Mouse (Mus musculus): ENCODE data around the gene Taar9. TPM values are rescaled to one million over a fixed set of nuclear protein-coding genes. Genes with fewer than 3 reads are reported as not detected.
A peak's percentile ranks its signal among the peaks of the same experiment; 100 is the strongest.

Taar9 gene
- polyA plus RNA-seq, 1 experiment = not detected

GRCm38 (mm10) chr10:24134071-24134645, 24.8 kb upstream of the Taar9 start:
- TF ChIP-seq EP300 (IDR thresholded peaks at IDR 0.05; ENCODE audit: insufficient read depth, low read depth, low read length) = no peak
- TF ChIP-seq POLR2A (IDR thresholded peaks at IDR 0.05; ENCODE audit: insufficient read depth, low read length) = no peak
- TF ChIP-seq CTCF (IDR thresholded peaks at IDR 0.05; ENCODE audit: low read depth, low read length) = no peak
- Histone ChIP-seq H3K9me3 (replicated peaks; ENCODE audit: control insufficient read depth, insufficient read depth, low read length, poor library complexity, severe bottlenecking) (no peaks in the 10 kb centered on the region), H3K9ac (ENCODE audit: low read depth, poor library complexity, severe bottlenecking) (no peak overlapping the region), H3K4me3 (ENCODE audit: low read depth, low read length) (no peak overlapping the region), H3K4me1 (ENCODE audit: control insufficient read depth, insufficient read depth, low read length) (no peaks in the 10 kb centered on the region), H3K36me3 (ENCODE audit: control insufficient read depth, insufficient read depth, low read length, poor library complexity, severe bottlenecking) (no peaks in the 10 kb centered on the region), H3K27me3 (ENCODE audit: control insufficient read depth, insufficient read depth, low read length, poor library complexity, severe bottlenecking) (no peaks in the 10 kb centered on the region), H3K27ac (ENCODE audit: insufficient read depth, low read length) (no peak overlapping the region)

DNA sequence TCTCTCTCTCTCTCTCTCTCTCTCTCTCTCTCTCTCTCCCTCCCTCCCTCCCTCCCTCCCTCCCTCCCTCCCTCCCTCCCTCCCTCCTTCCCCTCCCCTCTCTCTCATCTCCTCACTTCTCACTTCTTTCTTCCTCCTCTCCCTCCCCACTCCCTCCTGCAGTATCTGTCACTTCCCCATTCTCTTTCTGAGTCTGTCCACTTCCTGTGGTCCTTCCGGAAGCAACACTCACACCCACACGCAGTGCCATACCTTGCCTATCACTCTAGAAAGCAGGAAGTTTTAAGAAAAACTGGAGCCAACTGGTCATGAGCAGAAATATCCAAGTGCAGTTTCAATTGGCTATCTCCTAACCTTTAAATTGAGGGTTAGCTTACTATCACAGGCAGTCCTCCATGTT, 23.8 kb upstream of the Taar9 start:
- H3K9ac ChIP-seq (ENCODE audit: low read depth, poor library complexity, severe bottlenecking) = peak overlapping the region; percentile 48; the same call in 1 of the 2 replicates
- H3K27ac ChIP-seq (ENCODE audit: insufficient read depth, low read length) = no peak overlapping the region; the same call in 1 of the 2 replicates
- no peaks in the 10 kb centered on the region for H3K9me3 ChIP-seq (replicated peaks; ENCODE audit: control insufficient read depth, insufficient read depth, low read length, poor library complexity, severe bottlenecking)
- TF ChIP-seq POLR2A (IDR thresholded peaks at IDR 0.05; ENCODE audit: insufficient read depth, low read length) (no peak), CTCF (IDR thresholded peaks at IDR 0.05; ENCODE audit: low read depth, low read length) (no peak), EP300 (IDR thresholded peaks at IDR 0.05; ENCODE audit: insufficient read depth, low read depth, low read length) (no peak)
- H3K36me3 ChIP-seq (ENCODE audit: control insufficient read depth, insufficient read depth, low read length, poor library complexity, severe bottlenecking) = no peaks in the 10 kb centered on the region
- no peaks in the 10 kb centered on the region for H3K27me3 ChIP-seq (ENCODE audit: control insufficient read depth, insufficient read depth, low read length, poor library complexity, severe bottlenecking)
- H3K4me3 ChIP-seq (ENCODE audit: low read depth, low read length) = no peak overlapping the region
- H3K4me1 ChIP-seq (ENCODE audit: control insufficient read depth, insufficient read depth, low read length) = no peaks in the 10 kb centered on the region

DNA sequence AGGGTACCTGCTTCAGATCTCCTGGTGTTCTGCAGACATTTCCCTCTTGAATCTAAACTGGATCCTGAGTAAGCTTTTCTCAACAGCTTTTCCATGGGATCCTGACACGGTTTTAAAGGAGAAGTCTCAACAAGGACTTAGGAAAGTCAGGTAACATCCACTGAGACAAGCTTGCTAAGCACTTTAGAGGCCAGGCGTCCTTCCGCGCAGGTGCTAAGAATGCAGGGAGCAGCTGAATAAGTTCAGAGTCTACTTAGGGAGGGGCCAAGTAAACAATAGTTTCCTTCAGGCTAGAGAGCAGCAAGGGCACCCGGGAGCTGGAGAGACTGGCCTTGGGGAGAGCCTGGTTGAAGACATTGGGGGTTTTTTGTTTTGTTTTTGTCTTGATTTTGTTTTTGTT, 22.9 kb upstream of the Taar9 start:
- Histone ChIP-seq H3K4me1 (ENCODE audit: control insufficient read depth, insufficient read depth, low read length) (no peaks in the 10 kb centered on the region), H3K27ac (ENCODE audit: insufficient read depth, low read length) (peak overlapping the region; percentile 91), H3K27me3 (ENCODE audit: control insufficient read depth, insufficient read depth, low read length, poor library complexity, severe bottlenecking) (no peaks in the 10 kb centered on the region), H3K9ac (ENCODE audit: low read depth, poor library complexity, severe bottlenecking) (peak overlapping the region; percentile 61; the same call in 1 of the 2 replicates), H3K4me3 (ENCODE audit: low read depth, low read length) (no peak overlapping the region), H3K9me3 (replicated peaks; ENCODE audit: control insufficient read depth, insufficient read depth, low read length, poor library complexity, severe bottlenecking) (no peaks in the 10 kb centered on the region), H3K36me3 (ENCODE audit: control insufficient read depth, insufficient read depth, low read length, poor library complexity, severe bottlenecking) (no peaks in the 10 kb centered on the region)
- TF ChIP-seq CTCF (IDR thresholded peaks at IDR 0.05; ENCODE audit: low read depth, low read length) (no peak), POLR2A (IDR thresholded peaks at IDR 0.05; ENCODE audit: insufficient read depth, low read length) (no peak), EP300 (IDR thresholded peaks at IDR 0.05; ENCODE audit: insufficient read depth, low read depth, low read length) (peak; percentile 43; the same call in 1 of the 2 replicates)

DNA sequence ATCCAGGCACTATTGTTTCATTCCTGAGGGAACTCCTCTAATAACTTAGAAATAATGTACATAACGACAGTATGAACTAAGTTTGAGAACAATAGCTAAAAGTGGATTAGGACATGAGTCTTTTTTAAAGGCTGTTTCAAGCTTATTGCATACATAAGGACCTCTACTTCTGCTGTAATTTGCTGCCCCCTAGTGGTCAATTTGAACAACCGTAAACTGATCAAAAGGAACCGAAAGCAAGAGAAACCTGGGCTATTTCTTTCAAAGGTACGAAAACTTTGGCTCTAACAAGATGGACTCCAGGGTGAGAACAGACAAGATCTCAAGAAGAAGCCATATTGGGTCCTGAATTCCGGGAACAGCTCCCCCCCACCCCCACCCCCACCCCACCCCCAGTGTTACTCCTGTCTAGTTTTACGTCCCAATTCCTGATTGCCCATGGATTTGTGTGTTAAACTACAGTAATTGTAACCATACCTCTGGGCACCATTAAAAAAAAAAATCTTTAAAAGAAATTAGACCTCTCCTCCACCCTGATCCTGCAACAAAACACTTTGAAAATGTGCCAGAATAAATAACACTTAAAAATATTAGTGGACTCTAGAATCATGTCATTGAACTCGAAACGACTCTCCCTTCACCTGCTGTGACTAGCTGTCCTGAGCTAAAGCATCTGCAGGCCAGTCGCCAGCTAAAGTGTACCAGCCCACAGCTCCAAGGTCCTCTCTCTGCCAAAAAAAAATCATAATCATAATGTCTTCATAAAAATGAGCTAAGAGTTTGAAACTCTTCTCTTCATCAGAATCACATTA, 22.3 kb upstream of the Taar9 start:
- H3K9ac ChIP-seq (ENCODE audit: low read depth, poor library complexity, severe bottlenecking) = peak overlapping the region; percentile 61; the same call in 1 of the 2 replicates
- no peaks in the 10 kb centered on the region for H3K4me1 ChIP-seq (ENCODE audit: control insufficient read depth, insufficient read depth, low read length)
- H3K4me3 ChIP-seq (ENCODE audit: low read depth, low read length) = 0 out of 2 replicates have a peak overlapping the region, but pooled peaks have one; percentile 43
- no peaks in the 10 kb centered on the region for H3K9me3 ChIP-seq (replicated peaks; ENCODE audit: control insufficient read depth, insufficient read depth, low read length, poor library complexity, severe bottlenecking)
- H3K36me3 ChIP-seq (ENCODE audit: control insufficient read depth, insufficient read depth, low read length, poor library complexity, severe bottlenecking) = no peaks in the 10 kb centered on the region
- no peaks in the 10 kb centered on the region; the same call in 1 of the 2 replicates for H3K27me3 ChIP-seq (ENCODE audit: control insufficient read depth, insufficient read depth, low read length, poor library complexity, severe bottlenecking)
- peak overlapping the region; percentile 58 for H3K27ac ChIP-seq (ENCODE audit: insufficient read depth, low read length)
- no peak for TF ChIP-seq EP300 (IDR thresholded peaks at IDR 0.05; ENCODE audit: insufficient read depth, low read depth, low read length)
- TF ChIP-seq CTCF (IDR thresholded peaks at IDR 0.05; ENCODE audit: low read depth, low read length) = peak; percentile 24
- no peak for TF ChIP-seq POLR2A (IDR thresholded peaks at IDR 0.05; ENCODE audit: insufficient read depth, low read length)

- Histone ChIP-seq H3K4me3 (ENCODE audit: low read depth, low read length) (no peak overlapping the region), H3K27me3 (ENCODE audit: control insufficient read depth, insufficient read depth, low read length, poor library complexity, severe bottlenecking) (no peaks in the 10 kb centered on the region), H3K9me3 (replicated peaks; ENCODE audit: control insufficient read depth, insufficient read depth, low read length, poor library complexity, severe bottlenecking) (peaks cover 5% of the 10 kb centered on the region), H3K4me1 (ENCODE audit: control insufficient read depth, insufficient read depth, low read length) (no peaks in the 10 kb centered on the region), H3K9ac (ENCODE audit: low read depth, poor library complexity, severe bottlenecking) (no peak overlapping the region), H3K27ac (ENCODE audit: insufficient read depth, low read length) (no peak overlapping the region), H3K36me3 (ENCODE audit: control insufficient read depth, insufficient read depth, low read length, poor library complexity, severe bottlenecking) (no peaks in the 10 kb centered on the region)
- TF ChIP-seq POLR2A (IDR thresholded peaks at IDR 0.05; ENCODE audit: insufficient read depth, low read length) = no peak
- no peak for TF ChIP-seq EP300 (IDR thresholded peaks at IDR 0.05; ENCODE audit: insufficient read depth, low read depth, low read length)
- TF ChIP-seq CTCF (IDR thresholded peaks at IDR 0.05; ENCODE audit: low read depth, low read length) = no peak
Observed at GRCm38 (mm10) chr10:24111116-24111778, 1.9 kb upstream of the Taar9 start.

All from ES-Bruce4 (cell line).